Mouse (Mus musculus): ENCODE results near the gene Gm49337.
A peak's percentile ranks its signal among the peaks of the same experiment; 100 is the strongest.
"Not testable (repeated sequence)": the region's sequence is repeated elsewhere in the genome, so short reads cannot be mapped to it uniquely, and the experiment has no call there.

Gene Gm49337

GRCm38 (mm10) chr4:116217046-116217445 lies 43.9 kb downstream of the Gm49337 start:
- no peak for DNase-seq

GRCm38 (mm10) chr4:116217661-116218060 lies 44.5 kb downstream of the Gm49337 start:
- DNase-seq = not testable (repeated sequence)

GRCm38 (mm10) chr4:116219056-116219455 lies 45.9 kb downstream of the Gm49337 start:
- DNase-seq = no peak

GRCm38 (mm10) chr4:116220071-116220650 lies 47.0 kb downstream of the Gm49337 start:
- DNase-seq = peak; percentile 19

GRCm38 (mm10) chr4:116220780-116221139 lies 47.6 kb downstream of the Gm49337 start:
- DNase-seq = no peak

- DNase-seq = peak; percentile 97
Measured at GRCm38 (mm10) chr4:116221140-116221851, 48.1 kb downstream of the Gm49337 start, which contains the start of gene Pik3r3. Pik3r3 (plus strand) TSS chr4:116221618.

GRCm38 (mm10) chr4:116221996-116222842 lies 49.0 kb downstream of the Gm49337 start:
- no peak for DNase-seq

- no peak for DNase-seq
Measured at GRCm38 (mm10) chr4:116222843-116223119, 49.6 kb downstream of the Gm49337 start.

GRCm38 (mm10) chr4:116243377-116243776 lies 70.2 kb downstream of the Gm49337 start:
- DNase-seq = no peak

GRCm38 (mm10) chr4:116244240-116244639 lies 71.1 kb downstream of the Gm49337 start:
- no peak for DNase-seq

- DNase-seq = peak; percentile 64
Measured at GRCm38 (mm10) chr4:116245926-116246325, 72.7 kb downstream of the Gm49337 start.

- DNase-seq = no peak
Measured at GRCm38 (mm10) chr4:116249986-116250385, 76.8 kb downstream of the Gm49337 start.

- no peak for DNase-seq
Measured at GRCm38 (mm10) chr4:116268220-116268619, 95.0 kb downstream of the Gm49337 start.

- DNase-seq = peak; percentile 19
Measured at GRCm38 (mm10) chr4:116282211-116282610, 109.0 kb downstream of the Gm49337 start.

GRCm38 (mm10) chr4:116291561-116291960 lies 118.4 kb downstream of the Gm49337 start:
- DNase-seq = no peak

- DNase-seq = no peak
Measured at GRCm38 (mm10) chr4:116293296-116293695, 120.1 kb downstream of the Gm49337 start.

- DNase-seq = no peak
Measured at GRCm38 (mm10) chr4:116300878-116301355, 127.7 kb downstream of the Gm49337 start.

- no peak for DNase-seq
Measured at GRCm38 (mm10) chr4:116304551-116304950, 131.4 kb downstream of the Gm49337 start.

GRCm38 (mm10) chr4:116317575-116317974 lies 144.4 kb downstream of the Gm49337 start:
- no peak for DNase-seq

- no peak for DNase-seq
Measured at GRCm38 (mm10) chr4:116322127-116322526, 148.9 kb downstream of the Gm49337 start.

- DNase-seq = no peak
Measured at GRCm38 (mm10) chr4:116329256-116329655, 156.1 kb downstream of the Gm49337 start.

GRCm38 (mm10) chr4:116336294-116336693 lies 163.1 kb downstream of the Gm49337 start:
- no peak for DNase-seq

- peak; percentile 33 for DNase-seq
Measured at GRCm38 (mm10) chr4:116342119-116342518, 168.9 kb downstream of the Gm49337 start.
